Mouse (Mus musculus) limb, embryonic 12.5 days (tissue): ENCODE data around the gene Aldoc. TPM values are rescaled to one million over a fixed set of nuclear protein-coding genes. Genes with fewer than 3 reads are reported as not detected.
A peak's percentile ranks its signal among the peaks of the same experiment; 100 is the strongest.
"Not testable (repeated sequence)": the region's sequence is repeated elsewhere in the genome, so short reads cannot be mapped to it uniquely, and the experiment has no call there.

ENCODE experiments used
- ATAC-seq: fragments of 200-750 bp; cut with Nextera tagmentation; 2 replicates; pipeline ENCODE4 v1.8.0; 2017; ENCODE audit warnings: low read depth, moderate TSS enrichment; ENCODE audit not compliant: insufficient number of reproducible peaks, insufficient read depth, low FRiP score, low TSS enrichment
- H3K27ac ChIP-seq: fragments of 300-500 bp; sonication (generic); 2 replicates; pipeline ENCODE4 v1.5.1; 2016; ENCODE audit warnings: mild to moderate bottlenecking, moderate library complexity
- H3K27me3 ChIP-seq: fragments of 300-500 bp; sonication (generic); 2 replicates; pipeline ENCODE4 v1.6.1; 2016; ENCODE audit warnings: mild to moderate bottlenecking, moderate library complexity
- H3K36me3 ChIP-seq: fragments of 300-500 bp; sonication (generic); 2 replicates; pipeline ENCODE4 v1.6.1; 2016; ENCODE audit warnings: mild to moderate bottlenecking, moderate library complexity
- H3K4me1 ChIP-seq: fragments of 300-500 bp; sonication (generic); replicated peaks from 2 replicates; pipeline ENCODE4 v1.6.1; 2016
- H3K4me2 ChIP-seq: fragments of 300-500 bp; sonication (generic); 2 replicates; pipeline ENCODE4 v1.6.1; 2016; ENCODE audit warnings: mild to moderate bottlenecking, moderate library complexity
- H3K4me3 ChIP-seq: fragments of 300-500 bp; sonication (generic); replicated peaks from 2 replicates; pipeline ENCODE4 v1.5.1; 2016; ENCODE audit warnings: mild to moderate bottlenecking
- H3K9ac ChIP-seq: fragments of 300-500 bp; sonication (generic); replicated peaks from 2 replicates; pipeline ENCODE4 v1.6.1; 2016; ENCODE audit warnings: mild to moderate bottlenecking, moderate library complexity
- H3K9me3 ChIP-seq: fragments of 300-500 bp; sonication (generic); 2 replicates; pipeline ENCODE4 v1.6.1; 2016; ENCODE audit warnings: mild to moderate bottlenecking, moderate library complexity
- WGBS: fragments of 180-500 bp; shearing (Covaris S2); methylation state at CpG from one replicate; pipeline ENCODE4 v1.1.7; 2016; 5-methylcytosine and 5-hydroxymethylcytosine counted together
- polyA plus RNA-seq: library from polyadenylated mRNA; unstranded; fragments of >200 nt; fragmentation: Nextera tagmentation; extraction: Ambion mirVana; gene quantifications from 2 replicates; pipeline ENCODE4 v1.2.1, GENCODE M21; 2016

Gene Aldoc
- 4.0 and 5.0 TPM in 2 replicates for polyA plus RNA-seq

DNA sequence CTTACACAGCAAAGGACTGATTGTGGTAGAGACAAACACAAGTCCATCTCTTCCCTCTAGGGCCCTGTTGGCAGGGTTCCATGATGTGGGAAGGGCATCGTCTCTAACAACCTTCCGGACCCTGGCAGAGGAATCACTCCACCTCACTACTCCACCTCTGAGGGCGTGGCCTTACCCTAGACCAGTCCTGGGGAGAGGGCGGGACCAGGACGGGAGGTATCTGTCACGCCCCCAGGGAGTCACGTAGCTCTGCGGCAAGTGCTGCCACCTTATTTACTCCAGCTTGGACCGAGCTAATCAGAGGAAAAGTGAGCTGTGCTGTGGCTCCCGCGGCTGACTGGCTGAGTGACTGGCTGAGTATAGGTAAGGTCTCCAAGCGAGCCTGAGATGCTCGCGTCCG is at the start of gene Aldoc:
Gene Aldoc, plus strand, starts transcription at position 109 of the 400 bp plus-strand sequence.
- Histone ChIP-seq H3K27ac (peak within 1 kb of the TSS; percentile 56), H3K4me3 (peak within 1 kb of the TSS; percentile 17)

DNA sequence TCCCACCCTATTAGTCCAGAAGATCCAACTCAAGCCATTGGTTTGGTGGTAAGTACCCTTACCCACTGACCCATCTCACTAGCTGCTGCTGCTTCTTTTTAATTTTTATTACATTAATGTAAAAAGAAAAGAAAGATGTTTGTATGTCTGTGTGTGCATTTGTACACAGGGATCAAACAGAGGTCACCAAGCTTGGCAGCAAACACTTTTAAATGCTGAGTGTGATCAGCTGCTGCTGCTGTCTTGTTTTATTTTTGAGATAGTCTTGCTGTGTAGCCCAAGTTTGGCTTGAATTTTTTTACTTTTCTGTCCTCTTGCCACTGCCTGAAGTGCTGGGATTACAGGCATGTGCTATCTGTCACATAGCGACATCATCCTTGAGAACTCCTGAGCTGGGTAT is 47.2 kb upstream of the Aldoc start:
- peaks cover 100% of the 10 kb centered on the region for H3K36me3 ChIP-seq
- no peaks in the 10 kb centered on the region for H3K27me3 ChIP-seq
- no peak overlapping the region for H3K27ac ChIP-seq
- H3K4me3 ChIP-seq = no peak overlapping the region
- H3K4me1 ChIP-seq = no peaks in the 10 kb centered on the region
- H3K4me2 ChIP-seq = no peak overlapping the region
- ATAC-seq = no peak
- WGBS = 100% methylated on average over 1 of the region's 1 CpGs
- no peaks in the 10 kb centered on the region for H3K9me3 ChIP-seq
- no peak overlapping the region for H3K9ac ChIP-seq

More for the DNA sequence above, at the start of gene Aldoc:
- WGBS = 3% methylated on average over 15 of the region's 15 CpGs
- peak within 1 kb of the TSS; percentile 36 for H3K4me2 ChIP-seq
- H3K4me1 ChIP-seq = peaks cover 24% of the 10 kb centered on the region
- H3K36me3 ChIP-seq = peaks cover 55% of the 10 kb centered on the region
- ATAC-seq = peak; percentile 55
- no peaks in the 10 kb centered on the region for H3K9me3 ChIP-seq
- no peak within 1 kb of the TSS for H3K9ac ChIP-seq
- H3K27me3 ChIP-seq = no peaks in the 10 kb centered on the region

DNA sequence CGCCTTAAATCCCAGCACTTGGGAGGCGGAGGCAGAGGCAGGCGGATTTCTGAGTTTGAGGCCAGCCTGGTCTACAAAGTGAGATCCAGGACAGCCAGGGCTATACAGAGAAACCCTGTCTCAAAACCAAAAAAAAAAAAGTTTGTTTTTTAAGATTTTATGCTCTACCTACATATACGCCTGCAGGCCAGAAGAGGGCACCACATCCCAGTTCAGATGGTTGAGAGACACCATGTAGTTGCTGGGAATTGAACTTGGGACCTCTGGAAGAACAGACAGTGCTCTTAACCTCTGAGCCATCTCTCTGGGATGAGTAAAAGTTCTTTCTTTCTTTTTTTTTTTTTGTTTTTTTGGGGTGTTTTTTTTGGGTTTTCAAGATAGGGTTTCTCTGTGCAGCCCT is 46.6 kb upstream of the Aldoc start:
- H3K27ac ChIP-seq, H3K9ac ChIP-seq, H3K9me3 ChIP-seq, H3K4me1 ChIP-seq, ATAC-seq, H3K4me2 ChIP-seq, H3K27me3 ChIP-seq, H3K4me3 ChIP-seq: not testable (repeated sequence)
- 94% methylated on average over 4 of the region's 4 CpGs for WGBS
- H3K36me3 ChIP-seq = peaks cover 100% of the 10 kb centered on the region

DNA sequence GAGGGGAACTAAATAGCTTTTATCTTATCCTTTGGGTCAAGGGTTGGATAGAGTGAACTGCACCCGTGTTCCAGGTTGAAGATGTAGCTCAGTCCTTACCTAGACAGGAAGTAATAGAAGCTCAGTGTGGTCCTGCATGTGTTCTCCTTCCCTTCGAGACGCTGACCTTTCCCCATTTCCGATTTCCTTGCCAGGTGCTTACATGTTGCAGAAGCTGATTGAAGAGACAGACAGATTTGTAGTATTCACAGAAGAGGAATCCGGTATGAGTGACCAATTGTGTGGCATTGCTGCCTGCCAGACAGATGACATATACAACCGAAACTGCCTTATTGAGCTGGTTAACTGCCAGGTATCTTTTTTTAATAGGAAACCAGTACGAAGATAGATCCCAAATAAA is 43.9 kb upstream of the Aldoc start:
- Histone ChIP-seq H3K9me3 (no peaks in the 10 kb centered on the region), H3K36me3 (peaks cover 100% of the 10 kb centered on the region), H3K9ac (no peak overlapping the region), H3K27ac (no peak overlapping the region), H3K4me1 (no peaks in the 10 kb centered on the region), H3K27me3 (no peaks in the 10 kb centered on the region), H3K4me2 (no peak overlapping the region), H3K4me3 (no peak overlapping the region)
- 85% methylated on average over 7 of the region's 7 CpGs for WGBS
- no peak for ATAC-seq

DNA sequence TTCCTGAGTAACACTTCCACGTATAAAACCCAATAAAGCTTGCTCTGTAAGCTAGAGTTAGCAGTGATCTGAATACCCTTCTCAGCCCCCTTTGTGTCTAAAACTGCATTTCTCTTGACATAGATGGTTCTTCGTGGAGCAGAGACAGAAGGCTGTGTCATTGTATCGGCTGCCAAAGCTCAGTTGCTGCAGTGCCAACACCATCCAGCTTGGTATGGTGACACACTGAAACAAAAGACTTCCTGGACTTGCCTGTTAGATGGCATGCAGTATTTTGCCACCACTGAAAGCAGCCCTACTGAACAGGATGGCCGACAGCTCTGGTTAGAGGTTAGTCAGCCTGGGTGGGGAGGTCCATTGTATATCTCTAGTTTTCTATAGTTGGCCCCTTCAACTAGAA is 43.2 kb upstream of the Aldoc start:
- no peak for ATAC-seq
- Histone ChIP-seq H3K4me1 (no peaks in the 10 kb centered on the region), H3K9ac (no peak overlapping the region), H3K4me3 (no peak overlapping the region), H3K27me3 (no peaks in the 10 kb centered on the region), H3K9me3 (no peaks in the 10 kb centered on the region), H3K4me2 (no peak overlapping the region), H3K36me3 (peaks cover 100% of the 10 kb centered on the region), H3K27ac (no peak overlapping the region)
- 95% methylated on average over 4 of the region's 4 CpGs for WGBS

DNA sequence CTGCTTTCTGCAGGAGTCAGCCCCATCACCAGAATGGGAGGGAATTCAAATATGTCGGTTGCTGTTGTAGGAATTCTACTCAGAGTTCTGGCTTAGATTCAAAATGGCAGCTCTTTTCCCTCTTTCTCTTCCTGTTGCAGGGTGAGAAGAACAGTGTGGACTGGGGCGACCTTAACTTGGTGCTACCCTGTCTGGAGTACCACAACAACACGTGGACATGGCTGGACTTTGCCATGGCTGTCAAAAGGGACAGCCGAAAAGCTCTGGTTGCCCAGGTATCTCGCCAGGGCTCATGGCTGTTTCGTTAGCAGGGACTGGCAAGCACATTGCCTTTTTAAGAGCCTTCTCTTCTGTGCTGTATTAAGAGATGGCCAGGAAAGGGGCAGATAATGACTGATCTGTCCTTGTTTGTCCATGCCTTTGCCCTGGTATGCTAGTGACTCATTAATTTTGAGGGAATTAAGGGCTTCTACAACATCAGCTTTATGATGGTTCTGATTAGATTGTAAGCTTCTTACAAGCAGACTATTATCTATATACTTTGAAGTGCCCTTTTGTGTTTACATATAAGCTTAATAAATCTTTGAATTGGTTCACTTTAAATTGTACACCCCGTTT is 33.5 kb upstream of the Aldoc start:
- Histone ChIP-seq H3K4me2 (no peak overlapping the region), H3K36me3 (peaks cover 92% of the 10 kb centered on the region), H3K27ac (no peak overlapping the region), H3K4me3 (no peak overlapping the region), H3K27me3 (no peaks in the 10 kb centered on the region), H3K4me1 (no peaks in the 10 kb centered on the region), H3K9me3 (no peaks in the 10 kb centered on the region), H3K9ac (no peak overlapping the region)
- no peak for ATAC-seq
- 92% methylated on average over 7 of the region's 7 CpGs for WGBS

DNA sequence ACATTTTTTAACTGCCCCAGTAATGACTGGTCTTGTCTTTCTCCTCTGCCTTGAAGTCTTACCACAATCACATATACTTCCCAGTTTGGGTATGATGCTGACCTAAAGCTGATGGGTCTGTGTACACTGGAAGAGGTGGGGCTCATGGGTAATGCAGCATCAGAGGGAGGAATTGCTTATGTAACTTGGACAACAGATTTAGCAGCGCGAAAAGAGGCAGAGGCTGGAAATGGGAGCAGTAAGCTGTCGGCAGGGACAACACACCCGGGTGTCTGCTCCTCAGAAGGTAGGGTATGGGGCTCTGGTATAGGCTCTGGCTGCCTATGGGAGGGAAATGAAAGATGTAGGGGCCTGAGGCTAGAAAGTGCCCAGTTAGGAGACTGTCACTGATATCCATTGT is 32.1 kb upstream of the Aldoc start, which contains the start of gene BC030499:
Gene BC030499, plus strand, starts transcription at position 188 of the 400 bp plus-strand sequence.
- Histone ChIP-seq H3K36me3 (peaks cover 78% of the 10 kb centered on the region), H3K4me1 (no peaks in the 10 kb centered on the region), H3K4me3 (no peak within 1 kb of the TSS), H3K27me3 (no peaks in the 10 kb centered on the region), H3K9ac (no peak within 1 kb of the TSS), H3K4me2 (no peak within 1 kb of the TSS), H3K9me3 (no peaks in the 10 kb centered on the region), H3K27ac (no peak within 1 kb of the TSS)
- WGBS = 86% methylated on average over 4 of the region's 4 CpGs
- ATAC-seq = no peak

DNA sequence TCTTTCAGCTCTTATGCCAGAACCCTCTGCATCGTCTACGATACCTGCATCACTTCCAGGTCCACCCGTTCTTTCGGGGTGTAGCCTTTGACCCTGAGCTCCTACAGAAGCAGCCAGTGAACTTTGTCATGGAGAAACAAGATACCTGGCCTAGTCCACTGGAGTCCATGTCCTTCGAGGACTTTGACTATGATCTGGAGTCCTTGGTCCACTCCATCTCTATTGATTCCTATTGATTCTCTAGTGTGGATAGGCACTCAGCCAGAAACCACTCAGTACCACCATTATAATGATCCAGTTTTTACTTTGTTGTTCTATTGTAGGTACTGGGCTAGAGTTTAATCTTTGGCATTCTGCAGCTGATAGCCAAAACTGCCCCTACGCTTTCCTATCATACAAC is 28.2 kb upstream of the Aldoc start:
- Histone ChIP-seq H3K9ac (no peak overlapping the region), H3K4me2 (no peak overlapping the region), H3K27ac (no peak overlapping the region), H3K27me3 (no peaks in the 10 kb centered on the region), H3K4me3 (no peak overlapping the region), H3K9me3 (no peaks in the 10 kb centered on the region), H3K4me1 (no peaks in the 10 kb centered on the region), H3K36me3 (peaks cover 40% of the 10 kb centered on the region)
- ATAC-seq = no peak
- 91% methylated on average over 6 of the region's 6 CpGs for WGBS

DNA sequence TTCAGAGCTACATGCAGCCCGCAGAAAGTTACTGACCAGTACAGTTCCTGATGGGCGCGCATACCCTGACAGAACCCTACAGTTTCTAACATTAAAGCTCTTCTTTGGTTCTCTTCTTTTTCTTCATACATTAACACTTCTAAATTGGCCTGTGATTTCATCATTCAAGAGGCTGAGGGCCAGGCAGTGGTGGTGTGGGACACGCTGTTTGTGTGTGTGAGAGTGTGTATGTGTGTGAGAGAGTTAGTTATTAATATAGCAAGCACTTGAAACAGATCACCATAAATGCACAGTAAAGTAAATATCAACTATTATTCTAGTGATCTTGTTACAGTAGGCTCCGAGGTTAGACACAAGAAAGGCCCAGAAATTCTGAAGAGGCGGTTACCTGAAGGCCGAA is 21.9 kb upstream of the Aldoc start:
- peak overlapping the region; percentile 81 for H3K4me3 ChIP-seq
- peak overlapping the region; percentile 87 for H3K27ac ChIP-seq
- H3K27me3 ChIP-seq = no peaks in the 10 kb centered on the region
- H3K4me2 ChIP-seq = peak overlapping the region; percentile 77
- H3K9ac ChIP-seq = peak overlapping the region; percentile 74; the same call in 1 of the 2 replicates
- ATAC-seq = no peak
- H3K4me1 ChIP-seq = peaks cover 5% of the 10 kb centered on the region
- peaks cover 28% of the 10 kb centered on the region for H3K36me3 ChIP-seq
- 63% methylated on average over 7 of the region's 7 CpGs for WGBS
- no peaks in the 10 kb centered on the region for H3K9me3 ChIP-seq

DNA sequence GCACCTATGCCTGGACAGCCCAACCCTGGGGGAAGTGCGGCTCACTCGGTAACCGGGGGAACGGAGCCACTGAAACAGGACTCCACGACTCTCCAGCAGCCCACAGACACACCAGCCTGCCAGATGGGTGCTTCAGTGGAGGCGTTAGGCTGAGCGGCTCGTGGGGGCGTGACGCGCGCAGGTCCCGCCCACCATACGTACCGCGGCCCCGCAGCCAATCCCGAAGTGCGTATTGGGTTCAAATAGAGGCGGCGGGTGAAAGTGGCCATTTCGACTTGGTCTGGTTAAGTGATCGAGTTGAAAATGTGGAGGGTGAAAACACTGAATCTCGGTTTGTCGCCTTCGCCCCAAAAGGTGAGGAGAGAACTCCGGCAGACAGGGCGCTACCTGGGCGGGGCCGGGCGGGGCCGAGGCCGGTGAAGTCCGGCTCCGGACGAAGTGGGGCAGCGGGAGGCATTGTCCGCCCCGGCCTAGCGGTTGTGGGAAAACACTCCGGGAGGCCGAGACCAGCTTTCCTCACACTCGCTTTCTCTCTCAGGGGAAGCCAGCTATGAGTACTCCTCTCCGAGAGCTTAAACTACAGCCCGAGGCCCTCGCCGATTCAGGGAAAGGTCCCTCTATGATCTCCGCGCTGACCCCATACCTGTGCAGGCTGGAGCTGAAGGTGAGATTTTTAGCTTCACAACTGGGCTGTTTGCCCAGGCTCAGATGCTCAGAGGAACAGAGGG is 21.2 kb upstream of the Aldoc start, which contains the start of gene Spag5:
Gene Spag5, plus strand, starts transcription at position 173 of the 728 bp plus-strand sequence.
- Histone ChIP-seq H3K9me3 (no peaks in the 10 kb centered on the region), H3K27ac (peak within 1 kb of the TSS; percentile 87), H3K36me3 (peaks cover 33% of the 10 kb centered on the region), H3K4me2 (peak within 1 kb of the TSS; percentile 77), H3K9ac (peak within 1 kb of the TSS; percentile 74), H3K4me3 (peak within 1 kb of the TSS; percentile 81), H3K4me1 (peaks cover 9% of the 10 kb centered on the region), H3K27me3 (no peaks in the 10 kb centered on the region)
- ATAC-seq = peak; percentile 97
- under 1% methylated on average over 49 of the region's 49 CpGs for WGBS

DNA sequence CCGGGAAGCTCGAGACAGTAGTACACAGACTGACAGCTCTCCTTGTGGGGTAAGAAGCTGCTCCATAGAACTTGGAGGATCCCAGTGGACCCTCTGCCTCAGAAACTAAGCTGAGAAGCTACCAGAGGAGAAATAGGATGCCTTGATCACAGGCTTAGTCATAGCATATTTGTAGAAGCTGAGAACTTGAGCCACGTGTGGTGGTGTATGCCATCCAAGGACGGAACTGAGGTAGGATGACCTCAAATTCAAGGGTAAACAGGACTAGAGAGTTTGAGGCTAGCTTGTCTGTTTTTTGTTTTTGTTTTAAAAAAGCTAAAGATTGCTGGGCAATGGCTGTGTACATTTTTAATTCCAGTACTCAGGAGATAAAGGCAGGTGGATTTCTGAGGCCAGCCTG is 17.5 kb upstream of the Aldoc start:
- Histone ChIP-seq H3K9ac (no peak overlapping the region), H3K4me2 (no peak overlapping the region), H3K4me3 (no peak overlapping the region), H3K27me3 (no peaks in the 10 kb centered on the region), H3K4me1 (peaks cover 13% of the 10 kb centered on the region), H3K27ac (no peak overlapping the region), H3K9me3 (no peaks in the 10 kb centered on the region), H3K36me3 (peaks cover 64% of the 10 kb centered on the region)
- ATAC-seq = no peak
- WGBS = 94% methylated on average over 4 of the region's 4 CpGs
